Mouse (Mus musculus) bone marrow macrophage, adult 2 months (primary cell): Measurements from ENCODE around the gene Tmco3.
A peak's percentile ranks its signal among the peaks of the same experiment; 100 is the strongest.

ENCODE experiments used
- CTCF ChIP-seq: IDR thresholded peaks from 2 replicates; pipeline ENCODE4 v1.5.1; 2012; ENCODE audit warnings: low read depth, mild to moderate bottlenecking, low read length, moderate library complexity
- POLR2A ChIP-seq: IDR thresholded peaks from 2 replicates; pipeline ENCODE4 v1.6.1; 2012; ENCODE audit warnings: mild to moderate bottlenecking, low read depth, low read length, borderline replicate concordance

DNA sequence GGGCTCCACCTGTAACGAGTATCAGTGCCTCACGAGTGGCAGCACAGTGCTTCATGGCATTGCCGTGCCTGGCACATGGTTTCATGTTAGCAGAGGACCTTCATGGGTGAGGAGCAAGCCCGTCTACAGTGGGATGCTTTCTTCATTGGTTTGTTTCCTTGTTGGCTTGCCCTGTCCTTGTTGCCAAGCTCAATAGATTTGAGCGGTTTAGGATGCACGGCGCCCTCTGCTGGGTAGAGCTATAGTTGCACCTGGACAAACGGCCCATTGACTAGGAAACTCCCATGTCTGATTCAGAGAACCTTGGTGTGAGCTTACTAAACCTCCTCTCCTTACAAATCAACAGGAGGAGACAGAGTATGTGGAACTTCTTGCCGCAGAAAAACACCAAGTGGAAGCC is 4.4 kb downstream of the Tmco3 start:
- TF ChIP-seq POLR2A (no peak), CTCF (peak; percentile 43)
